Mouse (Mus musculus) intestine, embryonic 15.5 days (tissue): ENCODE measurements at regions not wholly inside any gene's neighbourhood (a gene's known extent, or its start where the extent isn't known, plus 50 kb on each side); places are given as distances from the start of the nearest gene placed in this dataset.
"Not testable (repeated sequence)": the region's sequence is repeated elsewhere in the genome, so short reads cannot be mapped to it uniquely, and the experiment has no call there.

Source experiments
- ATAC-seq: fragments of 200-750 bp; cut with Nextera tagmentation; 2 replicates; pipeline ENCODE4 v1.8.0; 2017; ENCODE audit warnings: moderate TSS enrichment, moderate library complexity
- H3K27ac ChIP-seq: fragments of 300-500 bp; sonication (generic); 2 replicates; pipeline ENCODE4 v1.5.1; 2015; ENCODE audit warnings: mild to moderate bottlenecking, inconsistent platforms
- H3K27me3 ChIP-seq: fragments of 300-500 bp; sonication (generic); replicated peaks from 2 replicates; pipeline ENCODE4 v1.6.1; 2015; ENCODE audit warnings: inconsistent platforms
- H3K36me3 ChIP-seq: fragments of 300-500 bp; sonication (generic); 2 replicates; pipeline ENCODE4 v1.6.1; 2015; ENCODE audit warnings: inconsistent platforms
- H3K4me1 ChIP-seq: fragments of 300-500 bp; sonication (generic); replicated peaks from 2 replicates; pipeline ENCODE4 v1.6.1; 2015; ENCODE audit warnings: inconsistent platforms
- H3K4me2 ChIP-seq: fragments of 300-500 bp; sonication (generic); replicated peaks from 2 replicates; pipeline ENCODE4 v1.6.1; 2015; ENCODE audit warnings: mild to moderate bottlenecking, inconsistent platforms
- H3K4me3 ChIP-seq: fragments of 300-500 bp; sonication (generic); replicated peaks from 2 replicates; pipeline ENCODE4 v1.5.1; 2015; ENCODE audit warnings: inconsistent platforms
- H3K9ac ChIP-seq: fragments of 300-500 bp; sonication (generic); 2 replicates; pipeline ENCODE4 v1.6.1; 2015; ENCODE audit warnings: inconsistent platforms
- H3K9me3 ChIP-seq: fragments of 300-500 bp; sonication (generic); 2 replicates; pipeline ENCODE4 v1.6.1; 2016; ENCODE audit warnings: inconsistent platforms
- WGBS: fragments of 180-500 bp; shearing (Covaris S2); methylation state at CpG from one replicate; pipeline ENCODE4 v1.1.7; 2015; 5-methylcytosine and 5-hydroxymethylcytosine counted together

DNA sequence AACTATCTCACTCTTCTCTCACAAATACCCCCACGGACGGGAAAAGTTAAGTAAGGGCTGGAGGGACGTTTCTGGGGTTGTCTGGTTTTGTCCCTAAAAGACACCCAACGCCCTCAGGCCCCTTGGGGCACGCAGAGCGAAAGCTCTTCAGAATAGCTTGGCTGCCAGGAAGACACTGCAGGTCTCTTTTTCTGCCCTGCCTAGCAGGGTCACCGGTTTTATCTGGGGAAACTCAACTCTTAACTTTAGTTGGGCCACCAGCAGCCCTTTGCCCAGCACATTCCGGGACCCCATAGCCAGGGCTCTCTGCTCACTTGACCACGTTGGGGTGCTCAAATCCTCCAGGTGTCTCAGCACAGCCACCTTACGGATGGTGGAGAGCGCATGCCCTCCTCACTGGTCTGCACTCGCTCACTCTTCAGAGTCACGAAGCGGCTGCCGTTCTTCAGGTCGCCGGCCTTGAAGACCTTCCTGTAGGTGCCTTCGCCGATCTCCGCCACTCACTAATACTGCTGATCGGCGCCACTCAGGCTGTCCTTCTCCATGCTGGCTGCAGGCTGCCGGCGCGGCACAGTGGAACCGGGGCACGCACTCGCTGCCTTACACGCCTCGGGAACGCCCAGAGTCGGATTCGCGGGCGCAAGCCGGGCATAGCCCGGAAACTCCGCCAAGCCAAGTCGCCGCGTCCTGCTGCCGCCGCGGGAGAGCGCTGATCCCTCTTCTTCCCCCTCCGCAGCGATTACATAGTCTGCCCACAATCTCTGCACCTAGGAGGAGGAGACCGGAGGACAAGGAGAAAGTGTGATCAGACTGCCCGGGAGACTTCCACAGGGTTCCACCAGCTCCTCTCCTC is 83.0 kb downstream of the Ulbp1 start:
- Histone ChIP-seq H3K27me3 (peaks cover 22% of the 10 kb centered on the region), H3K27ac (no peak overlapping the region), H3K9me3 (0 out of 2 replicates have a peak, but pooled peaks cover 2% of the 10 kb centered on the region), H3K4me2 (peak overlapping the region; percentile 100), H3K4me1 (peaks cover 10% of the 10 kb centered on the region), H3K4me3 (peak overlapping the region; percentile 64), H3K36me3 (no peaks in the 10 kb centered on the region), H3K9ac (peak overlapping the region; percentile 49)
- ATAC-seq: peak; percentile 76
- WGBS: 8% methylated on average over 47 of the region's 49 CpGs

DNA sequence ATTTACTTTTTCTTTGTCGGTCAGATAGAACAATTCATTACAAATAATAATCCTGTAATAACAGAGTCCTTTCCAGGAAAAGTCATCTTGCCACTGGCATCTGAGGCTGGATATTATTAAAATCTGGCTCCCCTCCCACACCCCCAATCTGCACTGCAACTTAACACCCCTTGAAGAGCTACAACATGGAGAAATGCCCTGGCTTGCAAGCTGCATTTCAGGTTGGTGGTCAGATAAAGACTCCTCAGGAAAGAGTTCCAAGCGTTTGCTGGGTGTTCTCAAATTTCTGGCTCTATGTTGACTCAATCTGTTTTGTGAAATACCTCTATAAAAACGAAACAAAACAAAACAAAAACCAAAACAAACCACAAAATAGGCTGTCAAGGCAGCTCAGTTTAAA is 114.6 kb downstream of the Ulbp1 start:
- not testable (repeated sequence) for H3K9me3 ChIP-seq, H3K4me2 ChIP-seq, H3K36me3 ChIP-seq, H3K9ac ChIP-seq, H3K27me3 ChIP-seq, H3K4me3 ChIP-seq, H3K27ac ChIP-seq, H3K4me1 ChIP-seq, ATAC-seq
- 51% methylated on average over 3 of the region's 3 CpGs for WGBS

DNA sequence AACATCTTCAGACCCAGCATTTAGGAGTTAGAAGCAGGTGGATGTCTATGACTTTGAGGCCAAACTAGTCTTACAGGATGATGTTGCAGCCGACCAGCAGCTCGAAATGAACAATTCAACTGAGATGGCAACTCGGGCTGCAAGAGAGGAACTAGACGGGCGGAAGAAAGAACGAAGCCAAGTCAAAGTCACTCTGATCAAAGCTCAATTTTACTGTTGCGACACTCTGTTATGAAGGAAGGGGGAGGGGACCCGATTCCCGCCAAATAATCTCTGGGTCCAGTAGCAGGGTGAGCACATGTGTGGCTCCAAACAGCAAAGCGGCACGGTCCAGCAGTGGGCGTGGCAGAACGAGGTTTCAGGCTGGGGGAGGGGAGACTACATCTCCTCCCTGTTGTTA is 129.1 kb downstream of the Ulbp1 start:
- not testable (repeated sequence) for H3K4me2 ChIP-seq, H3K36me3 ChIP-seq, H3K27me3 ChIP-seq, H3K27ac ChIP-seq, H3K9ac ChIP-seq, H3K4me3 ChIP-seq, H3K9me3 ChIP-seq, ATAC-seq, H3K4me1 ChIP-seq
- 94% methylated on average over 13 of the region's 13 CpGs for WGBS

DNA sequence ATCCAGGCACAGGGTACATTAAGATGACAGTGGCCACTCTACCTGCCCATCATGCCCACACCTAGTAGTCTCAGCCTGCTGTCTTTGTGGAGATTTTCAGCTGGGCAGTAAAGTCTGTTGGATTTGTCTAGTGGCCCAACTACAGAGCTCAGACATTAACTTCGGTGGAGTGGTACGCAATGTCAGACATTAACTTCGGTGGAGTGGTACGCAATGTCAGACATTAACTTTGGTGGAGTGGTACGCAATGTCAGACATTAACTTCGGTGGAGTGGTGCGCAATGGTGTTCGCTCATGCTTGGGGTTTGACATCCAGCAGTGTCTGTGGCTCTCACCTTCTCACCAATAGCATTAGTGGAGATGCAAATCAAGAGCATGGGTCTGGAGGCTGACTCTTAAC is 129.7 kb downstream of the Ulbp1 start:
- H3K27me3 ChIP-seq, H3K4me3 ChIP-seq, H3K27ac ChIP-seq, ATAC-seq, H3K9ac ChIP-seq, H3K36me3 ChIP-seq, H3K4me2 ChIP-seq, H3K4me1 ChIP-seq, H3K9me3 ChIP-seq: not testable (repeated sequence)
- 98% methylated on average over 8 of the region's 8 CpGs for WGBS

DNA sequence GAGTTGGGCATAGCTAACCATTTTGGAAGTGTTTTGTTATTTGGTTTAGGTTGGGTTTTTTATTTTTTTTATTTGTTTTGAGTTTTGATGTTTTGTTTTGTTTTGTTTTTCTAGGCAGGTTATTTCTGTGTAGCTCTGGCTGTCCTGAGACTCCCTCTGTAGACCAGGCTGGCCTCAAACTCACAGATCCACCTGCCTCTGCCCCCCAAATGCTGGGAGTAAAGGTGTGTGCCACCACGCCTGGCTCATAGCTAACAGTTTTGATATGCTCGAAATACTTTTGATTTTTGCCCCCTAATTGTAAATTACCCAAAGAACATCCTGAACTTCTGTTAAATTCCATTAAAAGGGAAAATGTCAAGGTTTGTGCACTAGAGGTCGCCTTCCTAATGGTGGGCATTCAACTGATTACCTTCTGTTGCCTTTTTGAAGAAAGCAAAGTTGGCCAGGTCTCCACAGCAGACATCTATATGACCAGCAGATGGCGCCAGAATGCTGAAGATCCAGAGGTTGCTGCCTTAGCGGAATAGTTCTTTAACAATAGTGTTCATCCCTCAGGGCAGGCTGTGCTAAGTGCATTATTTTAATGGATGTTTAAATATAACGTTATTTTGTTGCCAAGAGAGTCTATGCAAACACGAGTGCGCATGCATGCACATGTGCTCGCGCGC is 121.2 kb upstream of the Cnksr3 start:
- peak; percentile 86 for ATAC-seq
- no peaks in the 10 kb centered on the region for H3K27me3 ChIP-seq
- no peaks in the 10 kb centered on the region for H3K36me3 ChIP-seq
- H3K4me3 ChIP-seq: no peak overlapping the region
- WGBS: 40% methylated on average over 11 of the region's 11 CpGs
- H3K9me3 ChIP-seq: no peaks in the 10 kb centered on the region
- no peak overlapping the region for H3K4me2 ChIP-seq
- H3K4me1 ChIP-seq: no peaks in the 10 kb centered on the region
- H3K27ac ChIP-seq: no peak overlapping the region
- H3K9ac ChIP-seq: no peak overlapping the region

DNA sequence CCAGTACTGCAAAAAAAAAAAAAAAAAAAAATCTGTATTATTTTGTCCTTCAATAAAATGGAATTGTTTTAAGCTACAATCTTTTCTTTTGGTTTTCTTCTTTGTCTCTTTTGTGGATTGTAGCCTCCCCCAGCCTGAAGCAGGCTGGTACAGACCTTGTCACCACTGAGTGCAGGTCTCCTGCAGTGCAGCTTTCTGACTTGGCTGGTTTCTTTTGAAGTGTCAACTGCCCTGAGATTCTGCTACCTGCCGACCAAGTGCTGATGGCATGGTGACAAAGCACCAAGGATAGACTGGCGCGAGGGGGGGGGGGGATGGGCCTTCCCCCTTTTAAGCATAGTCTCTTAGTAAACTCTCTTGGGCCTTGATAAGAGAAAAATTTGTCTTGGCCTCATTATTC is 116.2 kb upstream of the Cnksr3 start:
- Histone ChIP-seq H3K9ac (no peak overlapping the region), H3K4me3 (no peak overlapping the region), H3K27me3 (no peaks in the 10 kb centered on the region), H3K9me3 (no peaks in the 10 kb centered on the region), H3K4me2 (no peak overlapping the region), H3K4me1 (no peaks in the 10 kb centered on the region), H3K27ac (no peak overlapping the region), H3K36me3 (no peaks in the 10 kb centered on the region)
- no peak for ATAC-seq
- 19% methylated on average over 3 of the region's 3 CpGs for whole genome bisulfite sequencing

DNA sequence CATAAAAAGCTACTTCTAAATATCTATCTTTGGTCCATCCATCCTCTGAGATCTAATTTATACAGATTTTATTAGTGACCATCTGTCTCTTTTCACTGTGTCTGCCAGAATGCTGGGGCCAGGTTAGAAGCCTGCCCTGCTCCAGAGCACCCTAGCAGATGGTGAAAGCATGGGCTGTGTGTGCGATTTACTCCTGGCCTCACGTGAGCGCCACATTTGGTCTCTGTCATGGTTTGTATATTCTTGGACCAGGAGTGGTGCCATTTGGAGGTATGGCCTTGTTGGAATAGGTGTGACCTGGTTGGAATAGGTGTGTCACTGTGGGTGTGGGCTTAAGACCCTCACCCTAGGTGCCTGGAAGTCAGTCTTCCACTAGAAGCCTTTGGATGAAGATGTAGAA is 115.0 kb upstream of the Cnksr3 start:
- not testable (repeated sequence) for H3K4me1 ChIP-seq, H3K9me3 ChIP-seq, H3K4me3 ChIP-seq, ATAC-seq, H3K27me3 ChIP-seq, H3K27ac ChIP-seq, H3K36me3 ChIP-seq, H3K4me2 ChIP-seq, H3K9ac ChIP-seq
- whole genome bisulfite sequencing: 85% methylated on average over 3 of the region's 3 CpGs

DNA sequence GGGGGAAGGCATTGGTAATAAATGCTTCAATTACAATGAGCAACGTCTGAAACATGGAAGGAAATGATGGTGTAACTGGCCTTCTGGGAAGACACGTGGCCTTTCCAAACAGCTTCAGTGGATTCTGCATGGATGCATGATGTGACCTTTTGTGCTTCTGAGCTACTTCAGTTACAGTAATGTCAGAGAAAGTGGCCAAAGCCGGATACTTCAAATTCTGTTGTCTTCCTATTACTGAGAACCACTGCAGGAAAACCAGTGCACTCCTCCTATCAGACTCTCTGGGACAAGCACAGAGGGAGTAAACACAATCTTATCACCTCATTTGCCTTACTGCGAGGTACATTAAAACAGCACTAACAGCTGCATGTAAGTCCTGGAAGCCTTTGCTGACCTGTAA is 113.0 kb upstream of the Cnksr3 start:
- no peaks in the 10 kb centered on the region for H3K4me1 ChIP-seq
- no peak overlapping the region for H3K9ac ChIP-seq
- no peak overlapping the region for H3K4me3 ChIP-seq
- no peaks in the 10 kb centered on the region for H3K36me3 ChIP-seq
- no peak overlapping the region for H3K27ac ChIP-seq
- H3K9me3 ChIP-seq: no peaks in the 10 kb centered on the region
- H3K4me2 ChIP-seq: no peak overlapping the region
- no peak for ATAC-seq
- 51% methylated on average over 4 of the region's 4 CpGs for WGBS
- H3K27me3 ChIP-seq: no peaks in the 10 kb centered on the region

DNA sequence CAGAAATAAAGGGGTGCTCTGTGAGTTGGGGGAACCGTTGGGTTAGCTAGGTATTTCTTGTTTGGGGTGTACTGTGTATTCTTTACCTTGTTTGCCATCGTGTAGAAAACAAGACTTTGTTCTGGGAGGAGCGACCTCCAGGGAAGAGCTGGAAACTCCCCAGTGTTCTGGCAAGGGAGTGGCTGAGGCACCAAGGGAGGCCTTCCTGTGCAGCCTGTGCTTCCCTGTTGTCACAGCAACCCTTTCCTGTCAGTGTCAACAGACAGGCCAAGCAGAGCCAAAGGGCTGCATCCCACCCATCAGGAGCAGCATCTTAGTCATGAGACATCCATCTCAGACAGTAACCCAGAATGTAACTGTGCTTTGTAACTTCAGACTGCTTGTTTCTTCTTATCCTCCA is 111.2 kb upstream of the Cnksr3 start:
- no peaks in the 10 kb centered on the region for H3K9me3 ChIP-seq
- H3K27ac ChIP-seq: no peak overlapping the region
- no peak overlapping the region for H3K4me2 ChIP-seq
- H3K4me3 ChIP-seq: no peak overlapping the region
- no peaks in the 10 kb centered on the region for H3K4me1 ChIP-seq
- WGBS: 21% methylated on average over 3 of the region's 3 CpGs
- no peak overlapping the region for H3K9ac ChIP-seq
- ATAC-seq: no peak
- H3K27me3 ChIP-seq: no peaks in the 10 kb centered on the region
- no peaks in the 10 kb centered on the region for H3K36me3 ChIP-seq

DNA sequence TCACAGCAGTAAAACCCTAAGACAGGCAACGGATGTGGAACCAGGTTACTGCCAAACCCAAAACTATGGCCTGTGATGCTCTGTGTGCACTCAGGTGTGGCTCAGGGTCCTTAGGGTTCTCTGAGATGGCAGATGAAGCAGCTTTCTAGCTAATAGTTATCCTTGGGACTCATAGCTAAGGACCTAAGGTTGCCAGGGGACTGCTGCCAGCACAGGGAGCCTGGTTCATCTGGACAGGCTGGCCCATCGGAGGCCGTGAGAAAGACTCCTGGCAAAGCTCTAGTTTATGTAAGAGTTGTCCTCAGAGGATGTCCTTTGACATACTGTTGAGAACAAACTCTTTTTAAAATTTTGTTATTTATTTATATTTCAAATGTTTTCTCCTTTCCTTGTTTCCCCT is 97.9 kb upstream of the Cnksr3 start:
- H3K27ac ChIP-seq: no peak overlapping the region
- no peak for ATAC-seq
- no peaks in the 10 kb centered on the region for H3K27me3 ChIP-seq
- WGBS: 86% methylated on average over 3 of the region's 3 CpGs
- no peaks in the 10 kb centered on the region for H3K9me3 ChIP-seq
- H3K4me1 ChIP-seq: no peaks in the 10 kb centered on the region
- no peak overlapping the region for H3K4me3 ChIP-seq
- no peak overlapping the region for H3K9ac ChIP-seq
- no peaks in the 10 kb centered on the region for H3K36me3 ChIP-seq
- no peak overlapping the region for H3K4me2 ChIP-seq

DNA sequence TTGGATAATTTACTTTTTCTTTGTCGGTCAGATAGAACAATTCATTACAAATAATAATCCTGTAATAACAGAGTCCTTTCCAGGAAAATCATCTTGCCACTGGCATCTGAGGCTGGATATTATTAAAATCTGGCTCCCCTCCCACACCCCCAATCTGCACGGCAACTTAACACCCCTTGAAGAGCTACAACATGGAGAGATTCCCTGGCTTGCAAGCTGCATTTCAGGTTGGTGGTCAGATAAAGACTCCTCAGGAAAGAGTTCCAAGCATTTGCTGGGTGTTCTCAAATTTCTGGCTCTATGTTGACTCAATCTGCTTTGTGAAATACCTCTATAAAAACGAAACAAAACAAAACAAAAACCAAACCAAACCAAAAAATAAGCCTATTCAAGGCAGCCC is 93.8 kb upstream of the Cnksr3 start:
- not testable (repeated sequence) for H3K27ac ChIP-seq, H3K9me3 ChIP-seq, H3K9ac ChIP-seq, H3K4me1 ChIP-seq, H3K4me3 ChIP-seq, H3K27me3 ChIP-seq, H3K36me3 ChIP-seq, ATAC-seq, H3K4me2 ChIP-seq
- 49% methylated on average over 3 of the region's 3 CpGs for WGBS

DNA sequence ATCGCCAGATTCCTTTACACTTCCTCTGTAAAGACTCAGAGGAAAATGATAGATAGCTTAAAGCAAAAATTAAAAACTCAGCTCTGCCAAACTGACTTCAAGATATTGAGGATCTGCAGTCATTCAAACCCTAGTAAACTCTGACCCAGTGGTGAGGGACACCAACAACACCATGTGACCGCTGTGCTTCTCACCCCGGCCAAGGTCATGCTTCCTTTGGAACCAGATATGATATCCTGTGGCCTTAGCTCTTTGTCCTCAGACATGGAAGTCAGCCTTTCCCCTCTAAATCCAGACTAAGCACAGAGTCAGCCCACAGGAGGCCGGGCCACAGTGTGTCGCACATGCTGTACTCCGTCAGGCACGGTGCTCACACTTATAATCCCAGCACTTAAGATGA is 86.3 kb upstream of the Cnksr3 start:
- no peaks in the 10 kb centered on the region for H3K27me3 ChIP-seq
- no peak overlapping the region for H3K9ac ChIP-seq
- no peaks in the 10 kb centered on the region for H3K36me3 ChIP-seq
- no peak overlapping the region for H3K27ac ChIP-seq
- no peak for ATAC-seq
- no peak overlapping the region for H3K4me2 ChIP-seq
- WGBS: 83% methylated on average over 7 of the region's 7 CpGs
- no peaks in the 10 kb centered on the region for H3K9me3 ChIP-seq
- H3K4me3 ChIP-seq: no peak overlapping the region
- no peaks in the 10 kb centered on the region for H3K4me1 ChIP-seq

DNA sequence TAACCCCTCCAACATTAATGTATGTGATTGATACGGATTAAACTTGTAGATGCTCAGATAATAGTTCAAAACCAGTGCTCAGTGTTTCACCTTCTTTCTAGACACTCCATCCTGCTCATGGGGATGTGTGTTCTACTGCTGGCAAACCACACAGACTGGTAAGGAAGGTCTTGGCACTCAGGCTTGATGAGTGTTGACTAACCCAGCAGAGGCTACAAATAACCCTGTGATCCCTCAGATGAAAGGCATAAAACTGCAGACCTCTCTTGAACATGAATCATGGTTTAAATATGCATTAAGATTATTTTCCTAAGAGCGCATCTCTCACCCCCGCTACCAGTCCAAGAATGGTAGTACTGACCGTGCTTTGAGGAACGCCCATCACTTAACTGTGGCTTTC is 83.9 kb upstream of the Cnksr3 start:
- H3K4me1 ChIP-seq: no peaks in the 10 kb centered on the region
- no peaks in the 10 kb centered on the region for H3K36me3 ChIP-seq
- H3K27me3 ChIP-seq: no peaks in the 10 kb centered on the region
- H3K9ac ChIP-seq: no peak overlapping the region
- ATAC-seq: no peak
- H3K4me3 ChIP-seq: no peak overlapping the region
- no peak overlapping the region for H3K4me2 ChIP-seq
- H3K27ac ChIP-seq: no peak overlapping the region
- 91% methylated on average over 5 of the region's 5 CpGs for WGBS
- no peaks in the 10 kb centered on the region for H3K9me3 ChIP-seq
